Mouse (Mus musculus) left cerebral cortex, adult 18-20 months (tissue): ENCODE results near the gene Gm17174. TPM values are rescaled to one million over a fixed set of nuclear protein-coding genes. Genes with fewer than 3 reads are reported as not detected.
"Not testable (repeated sequence)": the region's sequence is repeated elsewhere in the genome, so short reads cannot be mapped to it uniquely, and the experiment has no call there.

Source experiments
- DNase-seq, 2 experiments: peaks; one replicate each; pipeline ENCODE4 v3.0.0; 2021 to 2022; ENCODE audit warnings: low spot score in 2 of 2, mixed read lengths in 1 of 2
- long read RNA-seq, 2 experiments: library from polyadenylated mRNA; stranded (forward); transcript quantifications; one replicate each; pipeline ENCODE4 v2.0.0; 2021
- total RNA-seq, 2 experiments: library from RNA; stranded (reverse); gene quantifications; 2 replicates each; pipeline ENCODE4 v1.2.3; 2021

The Gm17174 gene
- total RNA-seq = not detected
- long read RNA-seq, experiment 1 = 0 reads
- long read RNA-seq, experiment 2 = 0 reads

DNA sequence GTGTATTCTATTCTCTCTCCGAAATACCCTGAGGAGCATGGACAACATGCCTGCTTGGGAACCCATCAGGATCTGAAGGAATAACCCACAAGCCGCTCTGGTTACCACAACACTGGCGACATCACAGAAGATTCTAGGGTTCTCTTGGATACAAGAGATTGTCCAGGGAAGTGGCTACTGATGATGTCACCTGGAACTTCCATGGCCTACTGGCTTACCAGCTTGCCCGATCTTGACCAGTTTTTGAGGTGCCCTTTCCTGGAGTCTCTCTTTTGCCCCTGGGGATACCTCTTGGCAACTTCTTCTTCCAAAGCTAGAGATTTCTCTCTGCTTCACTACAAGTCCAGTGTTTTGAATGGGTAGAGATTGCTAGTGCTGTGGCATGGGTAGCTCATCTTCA is at the start of gene Gm17174:
Gm17174 (minus strand) TSS at position 101 of the 400 bp plus-strand sequence.
- DNase-seq = not testable (repeated sequence)

DNA sequence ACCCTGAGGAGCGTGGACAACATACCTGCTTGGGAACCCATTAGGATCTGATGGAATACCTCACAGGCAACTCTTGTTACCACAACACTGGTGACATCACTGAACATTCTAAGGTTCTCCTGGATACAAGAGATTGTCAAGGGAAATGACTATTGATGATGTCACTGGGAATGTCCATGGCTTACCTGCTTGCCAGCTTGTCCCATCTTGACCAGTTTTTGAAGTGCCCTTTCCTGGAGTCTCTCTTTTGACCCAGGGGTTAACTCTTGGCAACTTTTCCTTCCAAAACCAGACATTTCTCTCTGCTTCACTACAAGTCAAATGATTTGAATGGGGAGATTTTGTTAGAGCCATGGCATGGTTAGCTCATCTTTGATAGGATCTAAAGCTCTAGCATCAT is 43.6 kb upstream of the Gm17174 start, which contains the start of gene Gm4181:
Gm4181 (minus strand) TSS at position 101 of the 400 bp plus-strand sequence.
- not testable (repeated sequence) for DNase-seq

GRCm38 (mm10) chr14:51632426-51632825 is 40.5 kb upstream of the Gm17174 start:
- peak; percentile 3 to 4 for DNase-seq

GRCm38 (mm10) chr14:51611210-51611609 is 19.3 kb upstream of the Gm17174 start, which contains the start of gene Gm17078:
Gm17078 (minus strand) TSS chr14:51611310.
- no peak for DNase-seq

- not testable (repeated sequence) for DNase-seq
Observed at GRCm38 (mm10) chr14:51573963-51574362, 18.0 kb downstream of the Gm17174 start, which contains the start of gene Gm17175. Gm17175 (minus strand) TSS chr14:51574063.

- no peak for DNase-seq
Observed at GRCm38 (mm10) chr14:51552490-51552889, 39.4 kb downstream of the Gm17174 start, which contains the start of gene Gm5622. Gm5622 (plus strand) TSS chr14:51552790.

Other genes starting within 250 kb of the Gm17174 start
- gene Gm7247, start 230.4 kb downstream of the Gm17174 start, total RNA-seq = not detected
- not detected for gene Vmn2r88, start 181.3 kb downstream of the Gm17174 start, total RNA-seq
- gene Vmn2r89, start 140.3 kb downstream of the Gm17174 start, total RNA-seq = not detected
- not detected for gene Gm5622, start 39.3 kb downstream of the Gm17174 start, total RNA-seq
- not detected for gene Gm17175, start 18.1 kb downstream of the Gm17174 start, total RNA-seq
- gene Gm17078, start 19.2 kb upstream of the Gm17174 start, total RNA-seq = not detected
- gene Gm4181, start 43.5 kb upstream of the Gm17174 start, total RNA-seq = not detected
- gene Gm17079, start 103.3 kb upstream of the Gm17174 start, total RNA-seq = not detected
- not detected for gene Gm5800, start 125.0 kb upstream of the Gm17174 start, total RNA-seq
- not detected for gene Ang4, start 181.5 kb upstream of the Gm17174 start, total RNA-seq
- not detected for gene AY358078, start 207.9 kb upstream of the Gm17174 start, total RNA-seq